Mouse (Mus musculus): Measurements from ENCODE around the gene Atp1b1.

GRCm38 (mm10) chr1:164449626-164450025 lies 8.5 kb downstream of the Atp1b1 start:
- TF ChIP-seq CTCF (IDR thresholded peaks at IDR 0.05 in 2 of 3, conservative IDR thresholded peaks at IDR 0.05 in 1 of 3; ENCODE audit: control insufficient read depth in 1 of 3, insufficient read depth in 1 of 3, low read depth in 2 of 3, low read length in 3 of 3, poor library complexity in 1 of 3, severe bottlenecking in 1 of 3): no peak
- TF ChIP-seq MAFK (IDR thresholded peaks at IDR 0.05; ENCODE audit: borderline replicate concordance, low read depth, low read length): no peak
- no peak for TF ChIP-seq USF2 (IDR thresholded peaks at IDR 0.05; ENCODE audit: borderline replicate concordance in 1 of 2, insufficient read depth in 1 of 2, low read depth in 1 of 2, low read length in 2 of 2)
- no peak for TF ChIP-seq ZKSCAN1 (IDR thresholded peaks at IDR 0.05; ENCODE audit: low read depth, low read length)
- no peak for TF ChIP-seq MAZ (IDR thresholded peaks at IDR 0.05; ENCODE audit: low read depth, low read length)

Measured in MEL (cell line).